Mouse (Mus musculus): ENCODE results near the gene Fam71b.

The Fam71b gene

DNA sequence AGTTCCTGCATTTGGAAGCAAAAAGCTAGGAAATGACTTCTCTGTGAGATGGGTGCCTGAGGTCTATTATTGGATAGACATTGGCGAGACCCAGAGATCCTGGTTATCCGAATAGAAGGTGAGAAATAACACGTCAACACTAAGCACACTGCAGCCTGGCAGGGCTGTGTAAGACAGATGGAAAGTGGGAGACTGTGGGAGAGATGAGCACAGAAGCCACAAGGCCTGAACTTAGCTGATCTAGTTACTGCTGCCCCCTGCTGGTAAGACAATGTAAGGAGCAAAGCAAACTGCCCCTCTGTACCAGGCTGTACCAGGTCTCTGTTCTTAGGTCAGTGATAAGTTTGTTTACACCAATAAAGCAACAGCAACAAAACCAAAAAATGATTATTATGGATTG is 34.8 kb downstream of the Fam71b start:
- peak; percentile 88 for DNase-seq (ENCODE audit: low read depth)

- DNase-seq (ENCODE audit: low read depth) = no peak
Observed at GRCm38 (mm10) chr11:46435363-46435762, 39.0 kb downstream of the Fam71b start.

GRCm38 (mm10) chr11:46436760-46437458 is 40.5 kb downstream of the Fam71b start, which contains the start of gene Med7:
TSS of gene Med7 (plus strand) at chr11:46436925.
- peak; percentile 97 for DNase-seq (ENCODE audit: low read depth)

DNA sequence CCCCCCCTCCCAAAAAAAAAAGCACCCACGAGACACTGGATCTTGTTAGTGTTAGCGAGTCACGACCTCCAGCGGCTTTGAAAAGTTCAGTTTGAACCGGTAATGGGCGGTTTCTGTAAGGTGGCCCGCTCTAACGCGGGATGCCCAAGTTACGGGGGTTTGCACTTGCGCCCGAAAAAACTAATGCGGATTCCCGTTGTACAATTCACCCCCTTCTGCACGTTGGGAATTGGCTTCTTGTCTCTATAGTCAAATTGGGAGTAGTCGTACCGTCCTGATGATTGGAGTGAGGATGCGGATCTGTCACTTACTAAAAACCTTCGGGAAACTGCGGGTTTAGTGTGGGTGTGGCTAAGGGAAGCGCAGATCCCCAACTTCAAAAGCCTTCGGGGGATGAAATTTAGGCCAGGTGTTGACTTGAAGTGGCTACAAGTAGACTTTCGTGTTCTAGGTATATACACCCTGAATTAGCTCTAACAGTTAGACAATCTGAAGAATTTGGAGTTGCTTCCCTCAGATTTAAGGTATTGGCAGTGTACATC is 41.2 kb downstream of the Fam71b start:
- peak; percentile 70 for DNase-seq (ENCODE audit: low read depth)

- no peak for DNase-seq (ENCODE audit: low read depth)
Observed at GRCm38 (mm10) chr11:46439005-46439543, 42.7 kb downstream of the Fam71b start.

DNA sequence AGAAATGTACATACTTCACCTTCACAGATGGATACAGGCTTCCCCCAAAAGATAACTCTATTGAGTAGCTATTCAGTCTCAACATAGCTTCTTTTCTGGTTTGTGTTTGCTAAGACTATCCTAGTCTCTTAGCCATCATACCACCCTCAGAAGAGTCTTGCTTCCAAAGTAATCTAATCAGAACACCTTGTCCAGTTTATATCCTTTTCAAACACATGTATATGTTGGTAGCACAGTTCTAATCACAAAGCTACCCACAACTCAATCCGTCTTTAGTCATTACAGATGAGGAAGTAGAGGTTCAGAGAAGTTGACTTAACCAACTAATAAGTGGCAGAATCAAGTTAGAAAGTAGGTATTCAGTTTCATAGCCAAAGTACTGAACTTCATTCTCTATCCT is 45.4 kb downstream of the Fam71b start:
- DNase-seq (ENCODE audit: low read depth) = no peak

- DNase-seq (ENCODE audit: low read depth) = peak; percentile 17
Observed at GRCm38 (mm10) chr11:46443152-46443551, 46.8 kb downstream of the Fam71b start.

GRCm38 (mm10) chr11:46443979-46444378 is 47.6 kb downstream of the Fam71b start:
- DNase-seq (ENCODE audit: low read depth) = no peak

DNA sequence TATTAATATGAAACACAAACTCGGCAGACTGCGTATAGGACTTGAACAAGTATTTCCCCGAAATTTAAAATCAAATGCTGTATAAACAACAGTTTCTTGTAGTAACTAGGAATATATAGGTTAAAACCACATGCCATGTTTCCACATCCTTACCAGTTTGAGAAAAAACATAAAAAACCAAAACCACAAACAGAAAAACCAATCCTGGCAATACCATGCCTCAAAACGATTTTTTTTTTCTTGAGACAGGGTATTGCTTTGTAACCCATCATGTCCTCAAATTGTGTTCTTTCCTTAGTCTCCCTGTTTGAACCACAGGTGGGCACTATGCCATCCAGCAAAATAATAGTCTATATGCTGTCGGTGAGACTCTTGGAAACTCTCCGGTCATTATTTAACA is 49.8 kb downstream of the Fam71b start:
- DNase-seq (ENCODE audit: low read depth) = no peak

DNA sequence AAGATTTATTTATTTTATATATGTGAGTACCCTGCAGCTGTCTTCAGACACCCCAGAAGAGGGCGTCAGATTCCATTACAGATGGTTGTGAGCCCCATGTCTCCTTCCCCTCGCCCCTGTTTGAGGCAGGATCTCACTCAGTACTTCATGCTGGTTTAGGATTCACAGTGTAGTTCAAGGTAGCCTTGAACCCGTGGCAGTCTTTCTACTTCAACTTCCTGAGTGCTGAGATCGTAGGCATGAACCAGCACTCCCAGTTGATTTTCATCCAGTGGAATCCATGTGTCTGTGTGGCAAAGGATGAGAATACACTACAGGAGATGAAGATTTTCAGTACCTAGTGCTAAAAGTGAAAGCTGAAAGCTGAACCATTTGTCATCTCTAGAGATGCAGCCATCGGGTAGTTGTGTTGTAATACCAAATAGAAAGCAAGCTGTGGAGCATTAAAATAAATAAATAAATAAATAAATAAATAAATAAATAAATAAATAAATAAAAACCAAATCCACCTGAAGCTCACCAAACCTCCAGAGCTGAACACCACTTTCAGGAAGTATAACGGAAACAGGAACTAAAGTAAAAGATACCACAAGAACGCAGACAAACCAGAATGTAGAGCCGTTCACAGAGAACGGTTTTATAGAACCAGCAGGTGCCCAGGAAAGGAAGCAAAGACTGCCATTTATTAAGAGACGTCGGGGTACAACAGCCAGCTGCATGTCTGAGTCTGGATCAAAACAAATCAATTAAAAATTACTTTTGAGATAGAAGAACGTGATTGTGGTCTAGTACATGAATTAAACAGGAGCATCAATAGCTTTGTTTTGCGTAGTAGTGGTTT is 51.5 kb downstream of the Fam71b start:
- DNase-seq (ENCODE audit: low read depth) = no peak

DNA sequence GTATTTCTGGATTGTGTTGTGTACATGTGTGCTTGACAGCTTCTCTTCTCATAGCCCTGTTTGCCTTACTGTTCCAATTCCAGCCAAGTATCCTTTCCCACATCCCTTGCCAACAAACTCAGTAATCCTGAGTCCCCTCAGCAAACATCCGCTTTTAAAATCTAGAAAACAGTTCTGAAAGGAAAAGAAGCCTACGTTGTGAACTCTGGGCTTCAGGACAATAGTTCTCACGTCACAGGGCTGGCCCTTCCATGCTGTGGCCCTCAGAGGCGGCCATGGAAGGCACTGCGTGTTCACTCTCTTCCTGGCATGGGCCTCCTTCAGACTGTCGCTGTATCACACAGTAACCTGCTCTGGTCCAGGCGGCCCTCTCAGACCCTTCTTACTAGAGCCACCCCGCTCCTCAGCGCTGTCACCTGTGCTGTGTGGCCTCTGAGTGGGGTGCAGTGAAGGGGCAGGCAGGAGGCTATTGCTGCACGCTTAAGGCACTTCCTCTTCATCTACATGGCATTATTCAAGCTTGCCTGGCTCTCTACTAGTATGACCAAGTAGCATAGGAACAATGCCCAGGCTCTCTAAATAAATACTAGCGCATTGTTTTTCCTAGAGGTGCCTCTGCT is 53.2 kb downstream of the Fam71b start:
- DNase-seq (ENCODE audit: low read depth) = no peak

DNA sequence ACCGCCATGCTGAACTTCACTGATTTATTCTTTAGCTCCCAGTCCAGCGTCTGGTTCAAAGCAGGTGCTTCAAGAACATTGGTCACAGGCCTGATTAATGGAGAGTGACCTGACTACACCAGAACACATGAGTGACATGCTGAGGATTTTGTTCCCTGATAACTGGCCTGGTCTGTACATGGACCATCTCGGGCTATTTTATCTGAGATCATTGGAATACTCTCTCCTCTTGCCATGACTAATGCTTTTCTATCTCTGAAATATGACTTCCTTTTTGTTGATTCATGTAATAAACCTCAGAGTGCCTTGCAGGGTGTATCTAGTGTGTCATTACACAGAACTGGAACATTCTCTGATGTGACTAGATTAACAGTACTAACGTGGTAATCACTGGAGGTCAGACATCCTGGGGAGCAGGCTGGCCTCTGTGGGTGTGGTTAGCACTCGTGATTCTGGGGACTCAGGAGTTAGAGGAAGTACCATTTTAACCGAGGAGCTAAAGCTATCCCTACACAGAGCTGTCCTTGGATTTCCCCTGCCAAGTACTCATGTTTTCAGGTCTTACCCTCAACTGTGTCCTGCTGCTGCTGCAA is 58.2 kb downstream of the Fam71b start, which contains the start of gene Havcr2:
TSS of gene Havcr2 (plus strand) at position 483 of the 593 bp plus-strand sequence.
- DNase-seq (ENCODE audit: low read depth) = peak; percentile 14

Data from NIH3T3 (cell line).